Mouse (Mus musculus): ENCODE results near the gene Tex26. TPM values are rescaled to one million over a fixed set of nuclear protein-coding genes. Genes with fewer than 3 reads are reported as not detected.

Gene Tex26
- total RNA-seq (2021), result not detected

GRCm38 (mm10) chr5:149439531-149440179 lies at the start of gene Tex26:
Gene Tex26 (plus strand): TSS chr5:149439660.
- peak; percentile 62 to 71 for DNase-seq
- intact Hi-C loops (cut with DNase I), result no loop called here

- intact Hi-C loops (cut with DNase I), result no loop called here
- no peak for DNase-seq
Observed at GRCm38 (mm10) chr5:149391574-149392375, 47.7 kb upstream of the Tex26 start.

- intact Hi-C loops (cut with DNase I), result no loop called here
- DNase-seq, result no peak
Observed at GRCm38 (mm10) chr5:149392420-149392988, 47.0 kb upstream of the Tex26 start.

GRCm38 (mm10) chr5:149401446-149401975 lies 37.9 kb upstream of the Tex26 start:
- no peak for DNase-seq
- intact Hi-C loops (cut with DNase I), result no loop called here

- no peak for DNase-seq
- intact Hi-C loops (cut with DNase I), result no loop called here
Observed at GRCm38 (mm10) chr5:149402029-149402428, 37.4 kb upstream of the Tex26 start.

GRCm38 (mm10) chr5:149403386-149403785 lies 36.1 kb upstream of the Tex26 start:
- intact Hi-C loops (cut with DNase I), result no loop called here
- DNase-seq, result peak; percentile 75 to 76

GRCm38 (mm10) chr5:149404710-149405109 lies 34.8 kb upstream of the Tex26 start:
- intact Hi-C loops (cut with DNase I), result no loop called here

GRCm38 (mm10) chr5:149406791-149407276 lies 32.6 kb upstream of the Tex26 start:
- intact Hi-C loops (cut with DNase I), result no loop called here
- DNase-seq, result no peak

More at GRCm38 (mm10) chr5:149404710-149405109, 34.8 kb upstream of the Tex26 start:
- no peak for DNase-seq

GRCm38 (mm10) chr5:149409502-149409901 lies 30.0 kb upstream of the Tex26 start:
- intact Hi-C loops (cut with DNase I), result no loop called here
- DNase-seq, result no peak

GRCm38 (mm10) chr5:149411509-149412193 lies 27.8 kb upstream of the Tex26 start, which contains the start of gene Medag:
Gene Medag (plus strand): TSS chr5:149411749.
- peak; percentile 87 to 89 for DNase-seq
- intact Hi-C loops (cut with DNase I), result no loop called here

- intact Hi-C loops (cut with DNase I), result no loop called here
- no peak for DNase-seq
Observed at GRCm38 (mm10) chr5:149412194-149412575, 27.3 kb upstream of the Tex26 start.

- intact Hi-C loops (cut with DNase I), result no loop called here
- DNase-seq, result no peak
Observed at GRCm38 (mm10) chr5:149412671-149413070, 26.8 kb upstream of the Tex26 start.

GRCm38 (mm10) chr5:149414369-149415167 lies 24.9 kb upstream of the Tex26 start:
- DNase-seq, result no peak
- intact Hi-C loops (cut with DNase I), result no loop called here

- intact Hi-C loops (cut with DNase I), result no loop called here
- no peak for DNase-seq
Observed at GRCm38 (mm10) chr5:149417381-149417780, 22.1 kb upstream of the Tex26 start.

GRCm38 (mm10) chr5:149426525-149426924 lies 12.9 kb upstream of the Tex26 start:
- DNase-seq, result no peak
- intact Hi-C loops (cut with DNase I), result no loop called here

- intact Hi-C loops (cut with DNase I), result no loop called here
- no peak for DNase-seq
Observed at GRCm38 (mm10) chr5:149427277-149428060, 12.0 kb upstream of the Tex26 start.

- intact Hi-C loops (cut with DNase I), result no loop called here
- DNase-seq, result peak in 1 of 2 experiments; percentile 25
Observed at GRCm38 (mm10) chr5:149428347-149428746, 11.1 kb upstream of the Tex26 start.

GRCm38 (mm10) chr5:149428810-149429255 lies 10.6 kb upstream of the Tex26 start:
- DNase-seq, result peak; percentile 68 to 73
- intact Hi-C loops (cut with DNase I), result no loop called here

GRCm38 (mm10) chr5:149429541-149429940 lies 9.9 kb upstream of the Tex26 start:
- no peak for DNase-seq
- intact Hi-C loops (cut with DNase I), result no loop called here
